Mouse (Mus musculus): ENCODE data around the gene Gnb5.

DNA sequence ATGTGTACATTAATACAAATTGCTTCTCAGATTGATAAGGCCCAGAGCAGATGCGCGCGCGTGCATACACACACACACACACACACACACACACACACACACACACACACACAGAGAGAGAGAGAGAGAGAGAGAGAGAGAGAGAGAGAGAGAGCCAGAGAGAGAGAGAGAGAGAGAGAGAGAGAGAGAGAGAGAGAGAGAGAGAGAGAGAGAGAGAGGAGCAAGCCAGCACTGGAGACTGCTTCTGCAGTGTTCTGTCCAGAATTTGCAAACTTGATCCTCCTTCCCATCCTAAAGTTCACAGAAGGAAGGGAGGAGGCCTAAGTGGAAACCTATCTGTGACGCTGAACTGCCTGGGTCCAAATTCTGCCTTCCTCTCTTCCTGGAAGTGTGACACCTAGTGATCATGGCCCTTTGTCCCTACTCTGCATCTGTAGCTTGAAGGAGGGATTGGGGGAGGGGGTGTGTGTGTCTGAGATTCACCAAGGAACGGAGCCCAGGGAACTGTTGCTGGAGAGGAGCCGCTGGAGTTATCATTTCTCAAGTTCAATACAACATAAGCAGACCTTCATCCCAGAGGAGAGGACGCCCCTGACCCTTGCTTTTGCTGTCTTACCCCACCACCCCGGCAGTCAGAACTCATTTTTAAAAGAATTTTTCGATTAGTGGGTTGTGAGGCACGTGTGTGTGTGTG is 7.2 kb downstream of the Gnb5 start:
- TF ChIP-seq CHD2 (IDR thresholded peaks at IDR 0.05; ENCODE audit: low read length) (peak; percentile 66), CTCF (conservative IDR thresholded peaks at IDR 0.05 in 1 of 2, IDR thresholded peaks at IDR 0.05 in 1 of 2; ENCODE audit: low read depth in 2 of 2, low read length in 2 of 2) (peak in 1 of 2 experiments; percentile 48; a peak in 2 of 4 replicates), POLR2A (IDR thresholded peaks at IDR 0.05; ENCODE audit: low read depth, low read length) (no peak), TCF12 (IDR thresholded peaks at IDR 0.05; ENCODE audit: low read depth, low read length) (no peak), USF2 (conservative IDR thresholded peaks at IDR 0.05; ENCODE audit: low read depth, low read length) (no peak), EP300 (IDR thresholded peaks at IDR 0.05; ENCODE audit: low read length) (no peak), USF1 (IDR thresholded peaks at IDR 0.05; ENCODE audit: low read depth, low read length) (no peak), CHD1 (IDR thresholded peaks at IDR 0.05; ENCODE audit: low read depth, low read length) (no peak), ZKSCAN1 (IDR thresholded peaks at IDR 0.05; ENCODE audit: borderline replicate concordance, low read depth, low read length) (no peak), MAFK (IDR thresholded peaks at IDR 0.05; ENCODE audit: insufficient replicate concordance, low read length) (no peak), MXI1 (IDR thresholded peaks at IDR 0.05; ENCODE audit: low read depth, low read length) (no peak)
